Mouse (Mus musculus): ENCODE results near the gene Mtch2.
"Not testable (repeated sequence)": the region's sequence is repeated elsewhere in the genome, so short reads cannot be mapped to it uniquely, and the experiment has no call there.

Gene Mtch2

GRCm38 (mm10) chr2:90866524-90866923 is 19.6 kb downstream of the Mtch2 start:
- DNase-seq = peak; percentile 88

GRCm38 (mm10) chr2:90870136-90870601 is 23.2 kb downstream of the Mtch2 start:
- DNase-seq = peak; percentile 78

GRCm38 (mm10) chr2:90871180-90871961 is 24.4 kb downstream of the Mtch2 start:
- no peak for DNase-seq

- no peak for DNase-seq
Observed at GRCm38 (mm10) chr2:90874025-90874424, 27.1 kb downstream of the Mtch2 start.

GRCm38 (mm10) chr2:90875239-90875638 is 28.3 kb downstream of the Mtch2 start:
- no peak for DNase-seq

GRCm38 (mm10) chr2:90877584-90878259 is 30.8 kb downstream of the Mtch2 start:
- DNase-seq = no peak

- no peak for DNase-seq
Observed at GRCm38 (mm10) chr2:90879419-90879818, 32.5 kb downstream of the Mtch2 start.

GRCm38 (mm10) chr2:90880144-90880785 is 33.3 kb downstream of the Mtch2 start:
- DNase-seq = no peak

GRCm38 (mm10) chr2:90881824-90882223 is 34.9 kb downstream of the Mtch2 start:
- DNase-seq = no peak

- DNase-seq = no peak
Observed at GRCm38 (mm10) chr2:90885218-90886041, 38.5 kb downstream of the Mtch2 start, which contains the start of gene C1qtnf4. Gene C1qtnf4, plus strand, starts transcription at chr2:90885860.

GRCm38 (mm10) chr2:90886436-90886835 is 39.5 kb downstream of the Mtch2 start:
- DNase-seq = no peak

GRCm38 (mm10) chr2:90887627-90888026 is 40.7 kb downstream of the Mtch2 start:
- DNase-seq = no peak

GRCm38 (mm10) chr2:90889550-90890548 is 42.9 kb downstream of the Mtch2 start:
- DNase-seq = peak; percentile 82

- DNase-seq = peak; percentile 85
Observed at GRCm38 (mm10) chr2:90893673-90894298, 46.8 kb downstream of the Mtch2 start.

GRCm38 (mm10) chr2:90894299-90894677 is 47.3 kb downstream of the Mtch2 start:
- DNase-seq = not testable (repeated sequence)

GRCm38 (mm10) chr2:90903398-90903797 is 56.4 kb downstream of the Mtch2 start:
- no peak for DNase-seq

GRCm38 (mm10) chr2:90904076-90904855 is 57.3 kb downstream of the Mtch2 start, which contains the start of the genes Kbtbd4 and Ndufs3:
Gene Kbtbd4, plus strand, starts transcription at chr2:90904740.
Gene Ndufs3, minus strand, starts transcription at chr2:90904827.
- peak; percentile 90 for DNase-seq

GRCm38 (mm10) chr2:90904856-90905224 is 57.9 kb downstream of the Mtch2 start:
- peak; percentile 57 for DNase-seq

- no peak for DNase-seq
Observed at GRCm38 (mm10) chr2:90906721-90907120, 59.8 kb downstream of the Mtch2 start.

GRCm38 (mm10) chr2:90910861-90911260 is 63.9 kb downstream of the Mtch2 start:
- DNase-seq = no peak

All from liver (tissue).